In the genomic region with DNA sequence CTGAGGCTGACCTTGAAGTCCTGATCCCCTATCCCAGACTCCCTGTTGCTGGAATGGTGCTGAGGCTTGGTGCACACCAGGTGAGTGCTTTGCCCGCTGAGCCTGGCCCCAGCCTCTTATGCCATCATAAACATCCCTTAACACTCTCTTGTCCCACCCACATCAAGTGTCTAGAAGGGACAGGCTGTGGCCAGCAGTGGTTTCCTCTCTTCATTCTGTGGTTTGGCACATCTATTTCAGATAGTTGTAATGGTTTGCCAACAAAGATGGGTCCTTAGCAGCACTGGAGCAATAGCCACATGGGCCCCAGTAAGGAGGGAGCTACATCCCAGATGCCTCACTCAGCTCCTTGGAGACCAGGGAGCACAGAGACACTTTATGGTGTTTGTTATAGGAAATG, we compare ENCODE assay signal across 26 mouse cellular contexts. TPM values are rescaled to one million over a fixed set of nuclear protein-coding genes. Genes with fewer than 3 reads are reported as not detected.
"Had no signal": no experiment of that assay in that cellular context is flagged by ENCODE, and none has a peak within 500 bp of the region (broad histone marks: within the 10 kb centered on the region; RNA-seq: fewer than 3 reads in every experiment).

No protein-coding gene starts in this region.

- ATAC-seq: intestine, embryonic 16.5 days; liver, embryonic 12.5 days; midbrain, embryonic 13.5 days; midbrain, embryonic 16.5 days had no signal

- DNase-seq: kidney, adult 18-20 months; kidney, adult 9 months; kidney, postnatal 14 days; kidney, postnatal 4 days; layer of hippocampus, adult 9-11 months; layer of hippocampus, postnatal 36 days; liver; lung, adult 18-20 months; lung, postnatal 10 days; lung, postnatal 36 days; right cerebral cortex, adult 18-20 months; right cerebral cortex, postnatal 14 days; thymus, postnatal 25 days had no signal

- H3K4me3 ChIP-seq: limb, embryonic 10.5 days; limb, embryonic 13.5 days; liver, embryonic 12.5 days; liver, embryonic 15.5 days; lung, embryonic 15.5 days; midbrain, embryonic 10.5 days; midbrain, embryonic 13.5 days; myocyte; neural tube, embryonic 12.5 days; neural tube, embryonic 15.5 days had no signal

- H3K4me2 ChIP-seq: limb, embryonic 13.5 days; liver, embryonic 12.5 days; liver, embryonic 15.5 days; lung, embryonic 15.5 days; midbrain, embryonic 13.5 days; neural tube, embryonic 12.5 days; neural tube, embryonic 15.5 days had no signal

- H3K36me3 ChIP-seq: limb, embryonic 10.5 days; liver, embryonic 12.5 days; liver, embryonic 15.5 days; lung, embryonic 15.5 days; midbrain, embryonic 10.5 days; neural tube, embryonic 12.5 days had no signal

- H3K9me3 ChIP-seq: limb, embryonic 10.5 days; limb, embryonic 13.5 days; liver, embryonic 12.5 days; liver, embryonic 15.5 days; lung, embryonic 15.5 days; midbrain, embryonic 10.5 days; midbrain, embryonic 13.5 days; neural tube, embryonic 12.5 days; neural tube, embryonic 15.5 days had no signal

- H3K27ac ChIP-seq: limb, embryonic 10.5 days; limb, embryonic 13.5 days; liver, embryonic 12.5 days; liver, embryonic 15.5 days; lung, embryonic 15.5 days; midbrain, embryonic 10.5 days; midbrain, embryonic 13.5 days; neural tube, embryonic 12.5 days; neural tube, embryonic 15.5 days had no signal

- H3K9ac ChIP-seq: limb, embryonic 13.5 days; liver, embryonic 12.5 days; liver, embryonic 15.5 days; lung, embryonic 15.5 days; midbrain, embryonic 13.5 days; neural tube, embryonic 12.5 days; neural tube, embryonic 15.5 days had no signal

RNA-seq across cellular contexts. Expression of gene Atcay, which starts 24.3 kb away (rescaled TPM):
- total RNA-seq: monocyte, adult 5-6 weeks had no signal
- polyA plus RNA-seq: limb, embryonic 10.5 days; liver, embryonic 15.5 days had no signal
